Mouse (Mus musculus) MEL (cell line): ENCODE results near the gene Myg1. TPM values are rescaled to one million over a fixed set of nuclear protein-coding genes. Genes with fewer than 3 reads are reported as not detected.

Experiments used
- DNase-seq: peaks from one replicate; pipeline ENCODE4 v3.0.0; 2011; ENCODE audit warnings: low read depth, low spot score
- H3K27ac ChIP-seq: 2 replicates; pipeline ENCODE4 v1.5.1; 2012; ENCODE audit warnings: low read depth, mild to moderate bottlenecking, control low read depth, low read length, moderate library complexity; ENCODE audit not compliant: control insufficient read depth
- H3K27me3 ChIP-seq, 2 experiments: fragments of 150-350 bp in 1 of 2; sonication (generic) in 1 of 2; 2 replicates each; pipeline ENCODE4 v1.6.1; 2012; ENCODE audit warnings: low read length in 2 of 2, mild to moderate bottlenecking in 2 of 2, improper control_type of control experiment in 1 of 2, moderate library complexity in 1 of 2; ENCODE audit not compliant: insufficient read depth in 2 of 2, control insufficient read depth in 1 of 2
- H3K36me3 ChIP-seq, 2 experiments: 2 replicates each; pipeline ENCODE4 v1.6.1; 2012 to 2014; ENCODE audit warnings: low read length in 2 of 2, improper control_type of control experiment in 1 of 2, inconsistent platforms in 1 of 2, mild to moderate bottlenecking in 1 of 2; ENCODE audit not compliant: insufficient read depth in 2 of 2, control insufficient read depth in 1 of 2
- H3K4me1 ChIP-seq, 2 experiments: fragments of 150-350 bp in 1 of 2; sonication (generic) in 1 of 2; 2 replicates each; pipeline ENCODE4 v1.6.1; 2012; ENCODE audit warnings: low read length in 2 of 2, improper control_type of control experiment in 1 of 2, mild to moderate bottlenecking in 1 of 2; ENCODE audit not compliant: insufficient read depth in 2 of 2, control insufficient read depth in 1 of 2
- H3K4me3 ChIP-seq, 2 experiments: fragments of 150-350 bp in 1 of 2; sonication (generic) in 1 of 2; 2 replicates each; pipeline ENCODE4 v1.5.1; 2012; ENCODE audit warnings: low read depth in 2 of 2, low read length in 2 of 2, mild to moderate bottlenecking in 2 of 2, moderate library complexity in 2 of 2, control low read depth in 1 of 2, improper control_type of control experiment in 1 of 2; ENCODE audit not compliant: control insufficient read depth in 1 of 2, insufficient read depth in 1 of 2
- H3K79me2 ChIP-seq: 2 replicates; pipeline ENCODE4 v1.6.1; 2012; ENCODE audit warnings: mild to moderate bottlenecking, low read length, moderate library complexity; ENCODE audit not compliant: control insufficient read depth, poor library complexity, insufficient read depth
- H3K9ac ChIP-seq: 2 replicates; pipeline ENCODE4 v1.6.1; 2012; ENCODE audit warnings: low read depth, mild to moderate bottlenecking, control low read depth, low read length, moderate library complexity; ENCODE audit not compliant: control insufficient read depth, poor library complexity, severe bottlenecking
- H3K9me3 ChIP-seq: fragments of 150-350 bp; sonication (generic); replicated peaks from 2 replicates; pipeline ENCODE4 v1.6.1; 2012; ENCODE audit warnings: mild to moderate bottlenecking, low read length, improper control_type of control experiment, moderate library complexity; ENCODE audit not compliant: insufficient read depth
- BHLHE40 ChIP-seq: IDR thresholded peaks from 2 replicates; pipeline ENCODE4 v1.6.1; 2012; ENCODE audit warnings: low read depth, mild to moderate bottlenecking, inconsistent platforms, low read length, improper control_type of control experiment, borderline replicate concordance
- CHD1 ChIP-seq: IDR thresholded peaks from 2 replicates; pipeline ENCODE4 v1.6.1; 2012; ENCODE audit warnings: low read depth, mild to moderate bottlenecking, inconsistent platforms, low read length, improper control_type of control experiment
- CHD2 ChIP-seq: IDR thresholded peaks from 2 replicates; pipeline ENCODE4 v1.6.1; 2011; ENCODE audit warnings: low read length, improper control_type of control experiment
- CTCF ChIP-seq, 3 experiments: IDR thresholded peaks in 2 of 3; conservative IDR thresholded peaks in 1 of 3; 2 replicates each; pipeline ENCODE4 v1.5.1; 2011 to 2012; ENCODE audit warnings: low read length in 3 of 3, low read depth in 2 of 3, mild to moderate bottlenecking in 2 of 3, improper control_type of control experiment in 1 of 3, inconsistent platforms in 1 of 3, mixed read lengths in 1 of 3, moderate library complexity in 1 of 3; ENCODE audit not compliant: control insufficient read depth in 1 of 3, insufficient read depth in 1 of 3, poor library complexity in 1 of 3, severe bottlenecking in 1 of 3
- E2F4 ChIP-seq: IDR thresholded peaks from 2 replicates; pipeline ENCODE4 v1.6.1; 2011; ENCODE audit warnings: low read depth, low read length, improper control_type of control experiment, borderline replicate concordance
- ELF1 ChIP-seq: IDR thresholded peaks from 2 replicates; pipeline ENCODE4 v1.6.1; 2014; ENCODE audit warnings: low read depth, mild to moderate bottlenecking, inconsistent platforms, low read length, improper control_type of control experiment, moderate library complexity
- EP300 ChIP-seq, 2 experiments: IDR thresholded peaks; 2 replicates each; pipeline ENCODE4 v1.6.1; 2011; ENCODE audit warnings: improper control_type of control experiment in 2 of 2, low read length in 2 of 2, low read depth in 1 of 2, mild to moderate bottlenecking in 1 of 2
- ETS1 ChIP-seq: IDR thresholded peaks from 2 replicates; pipeline ENCODE4 v1.6.1; 2012; ENCODE audit warnings: low read depth, mild to moderate bottlenecking, inconsistent platforms, low read length, improper control_type of control experiment, moderate library complexity
- GATA1 ChIP-seq: IDR thresholded peaks from 2 replicates; pipeline ENCODE4 v1.6.1; 2011; ENCODE audit warnings: low read depth, low read length, improper control_type of control experiment
- HCFC1 ChIP-seq: IDR thresholded peaks from 2 replicates; pipeline ENCODE4 v1.6.1; 2012; ENCODE audit warnings: low read depth, mild to moderate bottlenecking, inconsistent platforms, low read length, improper control_type of control experiment, moderate library complexity
- JUND ChIP-seq: IDR thresholded peaks from 2 replicates; pipeline ENCODE4 v1.6.1; 2011; ENCODE audit warnings: low read depth, mild to moderate bottlenecking, improper control_type of control experiment, low read length
- MAFK ChIP-seq: IDR thresholded peaks from 2 replicates; pipeline ENCODE4 v1.6.1; 2011; ENCODE audit warnings: low read depth, mild to moderate bottlenecking, low read length, improper control_type of control experiment, borderline replicate concordance
- MAX ChIP-seq: IDR thresholded peaks from 2 replicates; pipeline ENCODE4 v1.6.1; 2011; ENCODE audit warnings: low read length, improper control_type of control experiment
- MAZ ChIP-seq: IDR thresholded peaks from 2 replicates; pipeline ENCODE4 v1.6.1; 2012; ENCODE audit warnings: low read depth, mild to moderate bottlenecking, inconsistent platforms, low read length, improper control_type of control experiment
- MEF2A ChIP-seq: IDR thresholded peaks from 2 replicates; pipeline ENCODE4 v1.6.1; 2014; ENCODE audit warnings: low read depth, mild to moderate bottlenecking, inconsistent platforms, low read length, improper control_type of control experiment; ENCODE audit not compliant: poor library complexity, insufficient replicate concordance, severe bottlenecking; ENCODE audit errors: extremely low read depth
- MYC ChIP-seq: IDR thresholded peaks from 2 replicates; pipeline ENCODE4 v1.6.1; 2011; ENCODE audit warnings: low read depth, mild to moderate bottlenecking, low read length, improper control_type of control experiment, moderate library complexity
- NELFE ChIP-seq: IDR thresholded peaks from 2 replicates; pipeline ENCODE4 v1.6.1; 2011; ENCODE audit warnings: low read depth, low read length, improper control_type of control experiment
- POLR2A ChIP-seq, 2 experiments: IDR thresholded peaks; 2 replicates each; pipeline ENCODE4 v1.6.1; 2011 to 2012; ENCODE audit warnings: low read length in 2 of 2, mild to moderate bottlenecking in 2 of 2, control low read depth in 1 of 2, improper control_type of control experiment in 1 of 2, low read depth in 1 of 2, moderate library complexity in 1 of 2; ENCODE audit not compliant: control insufficient read depth in 1 of 2, insufficient read depth in 1 of 2, poor library complexity in 1 of 2
- POLR2AphosphoS2 ChIP-seq: IDR thresholded peaks from 2 replicates; pipeline ENCODE4 v1.6.1; 2011; ENCODE audit warnings: low read length, improper control_type of control experiment
- POLR2AphosphoS5 ChIP-seq: IDR thresholded peaks from 2 replicates; pipeline ENCODE4 v1.6.1; 2012; ENCODE audit warnings: low read depth, borderline replicate concordance, mild to moderate bottlenecking, inconsistent platforms, low read length, moderate library complexity, mixed read lengths
- RAD21 ChIP-seq: IDR thresholded peaks from 2 replicates; pipeline ENCODE4 v1.6.1; 2011; ENCODE audit warnings: mild to moderate bottlenecking, low read depth, low read length, improper control_type of control experiment
- RCOR1 ChIP-seq: IDR thresholded peaks from 2 replicates; pipeline ENCODE4 v1.6.1; 2012; ENCODE audit warnings: low read depth, mild to moderate bottlenecking, inconsistent platforms, low read length, improper control_type of control experiment
- SIN3A ChIP-seq: IDR thresholded peaks from 2 replicates; pipeline ENCODE4 v1.6.1; 2012; ENCODE audit warnings: low read length, improper control_type of control experiment, inconsistent platforms
- SMC3 ChIP-seq: IDR thresholded peaks from 2 replicates; pipeline ENCODE4 v1.6.1; 2011; ENCODE audit warnings: low read depth, low read length, improper control_type of control experiment
- TCF12 ChIP-seq: IDR thresholded peaks from 2 replicates; pipeline ENCODE4 v1.6.1; 2014; ENCODE audit warnings: low read depth, mild to moderate bottlenecking, inconsistent platforms, low read length, improper control_type of control experiment, moderate library complexity
- USF2 ChIP-seq, 2 experiments: IDR thresholded peaks; 2 replicates each; pipeline ENCODE4 v1.6.1; 2011 to 2012; ENCODE audit warnings: improper control_type of control experiment in 2 of 2, low read length in 2 of 2, borderline replicate concordance in 1 of 2, inconsistent platforms in 1 of 2, low read depth in 1 of 2, mild to moderate bottlenecking in 1 of 2; ENCODE audit not compliant: insufficient read depth in 1 of 2
- ZC3H11A ChIP-seq: IDR thresholded peaks from 2 replicates; pipeline ENCODE4 v1.6.1; 2012; ENCODE audit warnings: low read depth, mild to moderate bottlenecking, inconsistent platforms, low read length, improper control_type of control experiment
- ZKSCAN1 ChIP-seq: IDR thresholded peaks from 2 replicates; pipeline ENCODE4 v1.6.1; 2012; ENCODE audit warnings: low read depth, mild to moderate bottlenecking, inconsistent platforms, low read length, improper control_type of control experiment, moderate library complexity
- ZMIZ1 ChIP-seq: IDR thresholded peaks from 2 replicates; pipeline ENCODE4 v1.6.1; 2012; ENCODE audit warnings: low read depth, mild to moderate bottlenecking, inconsistent platforms, low read length, improper control_type of control experiment, moderate library complexity
- ZNF384 ChIP-seq: IDR thresholded peaks from 2 replicates; pipeline ENCODE4 v1.6.1; 2012; ENCODE audit warnings: low read depth, mild to moderate bottlenecking, inconsistent platforms, low read length, improper control_type of control experiment
- polyA plus RNA-seq, 2 experiments: library from polyadenylated mRNA; stranded (reverse) in 1 of 2; unstranded in 1 of 2; fragments of >175 nt in 1 of 2; fragments of >200 nt in 1 of 2; gene quantifications; 2 replicates each; pipeline versions ENCODE4 v1.2.1 to v1.2.4; 2012; ENCODE audit warnings: low replicate concordance in 2 of 2, low read depth in 1 of 2; ENCODE audit not compliant: insufficient read length in 2 of 2, insufficient read depth in 1 of 2, missing spikeins in 1 of 2
- total RNA-seq: library from RNA; depleted of rRNA; stranded (reverse); fragments of 300-350 nt; gene quantifications from 2 replicates; pipeline ENCODE4 v1.2.3, GENCODE M21; 2012

Myg1 gene
- total and polyA plus RNA-seq, 3 experiments = 135 to 292 (median 140) TPM

- peak; percentile 89 for DNase-seq
- no peaks in the 10 kb centered on the region for H3K79me2 ChIP-seq
- no peaks in the 10 kb centered on the region for H3K27me3 ChIP-seq
- peaks cover 0 to 18% of the 10 kb centered on the region in 2 experiments; a peak in 2 of 4 replicates for H3K36me3 ChIP-seq
- peaks cover 4 to 21% of the 10 kb centered on the region in 2 experiments for H3K4me1 ChIP-seq
- no peak overlapping the region for H3K9ac ChIP-seq
- H3K27ac ChIP-seq = no peak overlapping the region
- H3K9me3 ChIP-seq = no peaks in the 10 kb centered on the region
- H3K4me3 ChIP-seq = no peak overlapping the region
- no peak for TF ChIP-seq EP300 (IDR thresholded peaks at IDR 0.05; ENCODE audit: low read depth in 1 of 2, low read length in 2 of 2)
- peak; percentile 77 for TF ChIP-seq SIN3A
- TF ChIP-seq HCFC1 = no peak
- TF ChIP-seq JUND = no peak
- TF ChIP-seq ETS1 = no peak
- TF ChIP-seq SMC3 = peak; percentile 85
- no peak for TF ChIP-seq POLR2AphosphoS2
- no peak for TF ChIP-seq MEF2A
- peak; percentile 95 for TF ChIP-seq RAD21
- 0 out of 2 replicates have a peak, but pooled peaks have one; percentile 65 for TF ChIP-seq ZKSCAN1
- no peak for TF ChIP-seq NELFE
- TF ChIP-seq MYC = peak; percentile 90
- no peak for TF ChIP-seq USF2 (IDR thresholded peaks at IDR 0.05; ENCODE audit: borderline replicate concordance in 1 of 2, insufficient read depth in 1 of 2, low read depth in 1 of 2, low read length in 2 of 2)
- TF ChIP-seq RCOR1 = 0 out of 2 replicates have a peak, but pooled peaks have one; percentile 24
- TF ChIP-seq BHLHE40 = 0 out of 2 replicates have a peak, but pooled peaks have one; percentile 7
- TF ChIP-seq ZC3H11A = peak; percentile 85
- TF ChIP-seq POLR2AphosphoS5 = no peak
- no peak for TF ChIP-seq MAFK
- no peak for TF ChIP-seq POLR2A (IDR thresholded peaks at IDR 0.05; ENCODE audit: control insufficient read depth in 1 of 2, insufficient read depth in 1 of 2, low read depth in 1 of 2, low read length in 2 of 2, poor library complexity in 1 of 2)
- peak; percentile 49 to 89 (median 60) for TF ChIP-seq CTCF (IDR thresholded peaks at IDR 0.05 in 2 of 3, conservative IDR thresholded peaks at IDR 0.05 in 1 of 3; ENCODE audit: control insufficient read depth in 1 of 3, insufficient read depth in 1 of 3, low read depth in 2 of 3, low read length in 3 of 3, poor library complexity in 1 of 3, severe bottlenecking in 1 of 3)
- TF ChIP-seq CHD1 = no peak
- no peak for TF ChIP-seq ELF1
- no peak for TF ChIP-seq ZMIZ1
- no peak for TF ChIP-seq MAZ
- TF ChIP-seq TCF12 = no peak
- no peak for TF ChIP-seq E2F4
- peak; percentile 87 for TF ChIP-seq ZNF384
- TF ChIP-seq MAX = 0 out of 2 replicates have a peak, but pooled peaks have one; percentile 14
- no peak for TF ChIP-seq GATA1
- no peak for TF ChIP-seq CHD2
These were observed 44.1 kb upstream of the Myg1 start for GRCm38 (mm10) chr15:102287395-102287794.
